25 mouse cellular contexts compared by ENCODE assay signal in genomic region chr3:103148941-103149340, GRCm38 (mm10). TPM values are rescaled to one million over a fixed set of nuclear protein-coding genes. Genes with fewer than 3 reads are reported as not detected.
DNase-seq lines count a peak whose midpoint lies in the region; ATAC-seq lines count a peak whose summit lies in the region.
"Had no signal": no experiment of that assay in that cellular context is flagged by ENCODE, and none has a peak within 500 bp of the region (broad histone marks: within the 10 kb centered on the region; RNA-seq: fewer than 3 reads in every experiment).

No protein-coding gene starts in this region.

- DNase-seq in intestine, embryonic 14.5 days (ENCODE audit: low spot score) = peak; percentile 36
- DNase-seq in thymus, postnatal 14 days = peak; percentile 54
- peak; percentile 53 for DNase-seq in thymus, postnatal 4 days
- DNase-seq in heart, postnatal 14 days = no peak
- DNase-seq in limb, embryonic 10.5 days (ENCODE audit: low spot score) = no peak
- DNase-seq: adrenal gland, adult 8-10 months; adrenal gland, postnatal 25 days; cerebellum, adult 11-12 months; cerebellum, adult 8-10 months; cerebellum, postnatal 10 days; cerebellum, postnatal 36 days; forebrain, postnatal 0 days; gastrocnemius, adult 2 months; gastrocnemius, postnatal 14 days; heart, adult 18-20 months; heart, postnatal 10 days; heart, postnatal 4 days had no signal

- no peak overlapping the region for H3K27ac ChIP-seq in intestine, embryonic 14.5 days (ENCODE audit: low read depth)
- no peak overlapping the region for H3K27ac ChIP-seq in intestine, embryonic 15.5 days
- no peak overlapping the region for H3K27ac ChIP-seq in limb, embryonic 10.5 days
- H3K27ac ChIP-seq: embryonic facial prominence, embryonic 12.5 days; embryonic facial prominence, embryonic 15.5 days; gastrocnemius, adult 2 months; heart, embryonic 15.5 days; hindbrain, embryonic 15.5 days had no signal

- no peak for ATAC-seq in intestine, embryonic 14.5 days (replicated peaks; ENCODE audit: low FRiP score, low TSS enrichment, low read depth)
- ATAC-seq in intestine, embryonic 15.5 days = no peak
- ATAC-seq: activated CD4-positive, CD25-positive, alpha-beta regulatory T cell, adult 4 months; forebrain, embryonic 14.5 days; forebrain, postnatal 0 days had no signal

- H3K4me3 ChIP-seq in intestine, embryonic 14.5 days (ENCODE audit: low read depth, low read length) = no peak overlapping the region
- no peak overlapping the region for H3K4me3 ChIP-seq in intestine, embryonic 15.5 days (replicated peaks)
- no peak overlapping the region for H3K4me3 ChIP-seq in limb, embryonic 10.5 days
- H3K4me3 ChIP-seq: embryonic facial prominence, embryonic 12.5 days; embryonic facial prominence, embryonic 15.5 days; gastrocnemius, adult 2 months; heart, embryonic 12.5 days; heart, embryonic 15.5 days; hindbrain, embryonic 15.5 days had no signal

- H3K4me1 ChIP-seq in intestine, embryonic 14.5 days (replicated peaks; ENCODE audit: control insufficient read depth, insufficient read depth, low read length) = no peaks in the 10 kb centered on the region
- no peaks in the 10 kb centered on the region for H3K4me1 ChIP-seq in intestine, embryonic 15.5 days (replicated peaks)
- H3K4me1 ChIP-seq in limb, embryonic 10.5 days = 0 out of 2 replicates have a peak, but pooled peaks cover 9% of the 10 kb centered on the region
- H3K4me1 ChIP-seq: embryonic facial prominence, embryonic 12.5 days; heart, embryonic 12.5 days; heart, embryonic 15.5 days had no signal

- 86% methylated on average over 10 of the region's 10 CpGs for WGBS in intestine, embryonic 14.5 days
- WGBS in intestine, embryonic 15.5 days = 81% methylated on average over 10 of the region's 10 CpGs
- WGBS in limb, embryonic 10.5 days = 85% methylated on average over 10 of the region's 10 CpGs

- H3K4me2 ChIP-seq in intestine, embryonic 14.5 days (ENCODE audit: low read length) = no peak overlapping the region
- no peak overlapping the region for H3K4me2 ChIP-seq in intestine, embryonic 15.5 days (replicated peaks)
- H3K4me2 ChIP-seq: embryonic facial prominence, embryonic 12.5 days; embryonic facial prominence, embryonic 15.5 days; heart, embryonic 12.5 days; heart, embryonic 15.5 days; hindbrain, embryonic 15.5 days had no signal

- intact Hi-C loops in heart, postnatal 14 days (cut with DNase I) = loop anchor here (5.0 kb wide), 1 partner anchor 92 kb away; the partner anchor contains the start of gene Nras

- no peak overlapping the region for H3K9ac ChIP-seq in intestine, embryonic 14.5 days (ENCODE audit: low read length)
- H3K9ac ChIP-seq in intestine, embryonic 15.5 days = no peak overlapping the region
- H3K9ac ChIP-seq: embryonic facial prominence, embryonic 12.5 days; embryonic facial prominence, embryonic 15.5 days; forebrain, postnatal 0 days; heart, embryonic 12.5 days; heart, embryonic 15.5 days; hindbrain, embryonic 15.5 days had no signal

- H3K36me3 ChIP-seq in intestine, embryonic 14.5 days (ENCODE audit: control insufficient read depth, insufficient read depth, low read length) = peaks cover 14% of the 10 kb centered on the region; the same call in 1 of the 2 replicates
- peaks cover 3% of the 10 kb centered on the region; the same call in 1 of the 2 replicates for H3K36me3 ChIP-seq in intestine, embryonic 15.5 days
- 0 out of 2 replicates have a peak, but pooled peaks cover 3% of the 10 kb centered on the region for H3K36me3 ChIP-seq in limb, embryonic 10.5 days
- H3K36me3 ChIP-seq: hindbrain, embryonic 15.5 days had no signal

- no peaks in the 10 kb centered on the region for H3K9me3 ChIP-seq in intestine, embryonic 14.5 days (ENCODE audit: control insufficient read depth, low read length)
- no peaks in the 10 kb centered on the region for H3K9me3 ChIP-seq in intestine, embryonic 15.5 days
- no peaks in the 10 kb centered on the region for H3K9me3 ChIP-seq in limb, embryonic 10.5 days (replicated peaks)
- H3K9me3 ChIP-seq: embryonic facial prominence, embryonic 12.5 days; embryonic facial prominence, embryonic 15.5 days; heart, embryonic 12.5 days; heart, embryonic 15.5 days; hindbrain, embryonic 15.5 days had no signal

- no peaks in the 10 kb centered on the region for H3K27me3 ChIP-seq in intestine, embryonic 14.5 days (replicated peaks; ENCODE audit: control insufficient read depth, insufficient read depth, low read length)
- H3K27me3 ChIP-seq in intestine, embryonic 15.5 days (replicated peaks) = no peaks in the 10 kb centered on the region
- no peaks in the 10 kb centered on the region for H3K27me3 ChIP-seq in limb, embryonic 10.5 days (ENCODE audit: low read depth, poor library complexity, severe bottlenecking)
- H3K27me3 ChIP-seq: embryonic facial prominence, embryonic 12.5 days; embryonic facial prominence, embryonic 15.5 days; heart, embryonic 12.5 days; heart, embryonic 15.5 days; hindbrain, embryonic 15.5 days had no signal

RNA-seq across cellular contexts. Expression of gene Bcas2, which starts 22.5 kb away (rescaled TPM):
- 189 and 195 TPM in 2 replicates for polyA plus RNA-seq in intestine, embryonic 14.5 days (2014; fragmentation: Nextera tagmentation; extraction: Ambion mirVana)
- polyA plus RNA-seq in intestine, embryonic 15.5 days (2015; fragmentation: Nextera tagmentation; extraction: Ambion mirVana) = 179 and 189 TPM in 2 replicates
- 10 to 100 TPM; 47.7 to 48.0 TPM for total RNA-seq in heart, postnatal 14 days (2021)
- 234 and 238 TPM in 2 replicates for polyA plus RNA-seq in limb, embryonic 10.5 days (2016; fragmentation: Nextera tagmentation; extraction: Ambion mirVana)

RNA-seq across cellular contexts. Expression of gene Dennd2c, which starts 46.5 kb away (rescaled TPM):
- 3.4 and 5.4 TPM in 2 replicates for polyA plus RNA-seq in intestine, embryonic 14.5 days (2014; fragmentation: Nextera tagmentation; extraction: Ambion mirVana)
- 3.0 and 3.1 TPM in 2 replicates for polyA plus RNA-seq in intestine, embryonic 15.5 days (2015; fragmentation: Nextera tagmentation; extraction: Ambion mirVana)
- total RNA-seq in heart, postnatal 14 days (2021) = 1 to 10 TPM; 2.9 to 3.4 TPM
- 1.7 and 3.1 TPM in 2 replicates for polyA plus RNA-seq in limb, embryonic 10.5 days (2016; fragmentation: Nextera tagmentation; extraction: Ambion mirVana)

Comparison
In these comparisons a context has a peak if more than half of its experiments do, and no peak if none do; other contexts are left out.
1. DNase-seq: peak in intestine, embryonic 14.5 days (single experiment), thymus, postnatal 14 days (single experiment) and thymus, postnatal 4 days (single experiment); none in heart, postnatal 14 days (0 of 2) and limb, embryonic 10.5 days (single experiment).